Mouse (Mus musculus) kidney, embryonic 16.5 days (tissue): ENCODE measurements around the gene Rps6ka1. TPM values are rescaled to one million over a fixed set of nuclear protein-coding genes. Genes with fewer than 3 reads are reported as not detected.
A peak's percentile ranks its signal among the peaks of the same experiment; 100 is the strongest.
"Not testable (repeated sequence)": the region's sequence is repeated elsewhere in the genome, so short reads cannot be mapped to it uniquely, and the experiment has no call there.

Experiments
- ATAC-seq: fragments of 200-750 bp; cut with Nextera tagmentation; 2 replicates; pipeline ENCODE4 v1.8.0; 2017; ENCODE audit warnings: moderate TSS enrichment; ENCODE audit not compliant: low FRiP score, low TSS enrichment
- H3K27ac ChIP-seq: fragments of 300-500 bp; sonication (generic); 2 replicates; pipeline ENCODE4 v1.5.1; 2014; ENCODE audit warnings: low read length
- H3K27me3 ChIP-seq: fragments of 300-500 bp; sonication (generic); 2 replicates; pipeline ENCODE4 v1.6.1; 2014; ENCODE audit warnings: low read length, control low read depth, mixed read lengths; ENCODE audit not compliant: insufficient read depth
- H3K36me3 ChIP-seq: fragments of 300-500 bp; sonication (generic); 2 replicates; pipeline ENCODE4 v1.6.1; 2014; ENCODE audit warnings: low read length, control low read depth, mixed read lengths; ENCODE audit not compliant: insufficient read depth
- H3K4me1 ChIP-seq: fragments of 300-500 bp; sonication (generic); 2 replicates; pipeline ENCODE4 v1.6.1; 2014; ENCODE audit warnings: low read length, control low read depth, mixed read lengths; ENCODE audit not compliant: insufficient read depth
- H3K4me2 ChIP-seq: fragments of 300-500 bp; sonication (generic); replicated peaks from 2 replicates; pipeline ENCODE4 v1.6.1; 2014; ENCODE audit warnings: low read depth, low read length
- H3K4me3 ChIP-seq: fragments of 300-500 bp; sonication (generic); 2 replicates; pipeline ENCODE4 v1.5.1; 2014; ENCODE audit warnings: mild to moderate bottlenecking, low read length
- H3K9ac ChIP-seq: fragments of 300-500 bp; sonication (generic); replicated peaks from 2 replicates; pipeline ENCODE4 v1.6.1; 2014; ENCODE audit warnings: low read length
- H3K9me3 ChIP-seq: fragments of 300-500 bp; sonication (generic); 2 replicates; pipeline ENCODE4 v1.6.1; 2016; ENCODE audit warnings: low read length, control low read depth
- WGBS: fragments of 180-500 bp; shearing (Covaris S2); extraction: QIAGEN DNeasy Blood & Tissue Kit; methylation state at CpG from one replicate; pipeline ENCODE4 v1.1.7; 2014; 5-methylcytosine and 5-hydroxymethylcytosine counted together
- polyA plus RNA-seq: library from polyadenylated mRNA; unstranded; fragments of >200 nt; fragmentation: Nextera tagmentation; extraction: Ambion mirVana; gene quantifications from 2 replicates; pipeline ENCODE4 v1.2.1, GENCODE M21; 2015

The Rps6ka1 gene
- polyA plus RNA-seq, 1 experiment from 2014 or later: 52.0 TPM

GRCm38 (mm10) chr4:133842992-133843737 lies 44.4 kb downstream of the Rps6ka1 start:
- Histone ChIP-seq H3K4me3 (no peak overlapping the region), H3K9me3 (no peaks in the 10 kb centered on the region), H3K36me3 (no peaks in the 10 kb centered on the region), H3K27me3 (no peaks in the 10 kb centered on the region), H3K27ac (no peak overlapping the region), H3K4me1 (no peaks in the 10 kb centered on the region), H3K4me2 (no peak overlapping the region), H3K9ac (no peak overlapping the region)
- WGBS: 81% methylated on average over 9 of the region's 10 CpGs
- peak; percentile 27; the same call in 1 of the 2 replicates for ATAC-seq

DNA sequence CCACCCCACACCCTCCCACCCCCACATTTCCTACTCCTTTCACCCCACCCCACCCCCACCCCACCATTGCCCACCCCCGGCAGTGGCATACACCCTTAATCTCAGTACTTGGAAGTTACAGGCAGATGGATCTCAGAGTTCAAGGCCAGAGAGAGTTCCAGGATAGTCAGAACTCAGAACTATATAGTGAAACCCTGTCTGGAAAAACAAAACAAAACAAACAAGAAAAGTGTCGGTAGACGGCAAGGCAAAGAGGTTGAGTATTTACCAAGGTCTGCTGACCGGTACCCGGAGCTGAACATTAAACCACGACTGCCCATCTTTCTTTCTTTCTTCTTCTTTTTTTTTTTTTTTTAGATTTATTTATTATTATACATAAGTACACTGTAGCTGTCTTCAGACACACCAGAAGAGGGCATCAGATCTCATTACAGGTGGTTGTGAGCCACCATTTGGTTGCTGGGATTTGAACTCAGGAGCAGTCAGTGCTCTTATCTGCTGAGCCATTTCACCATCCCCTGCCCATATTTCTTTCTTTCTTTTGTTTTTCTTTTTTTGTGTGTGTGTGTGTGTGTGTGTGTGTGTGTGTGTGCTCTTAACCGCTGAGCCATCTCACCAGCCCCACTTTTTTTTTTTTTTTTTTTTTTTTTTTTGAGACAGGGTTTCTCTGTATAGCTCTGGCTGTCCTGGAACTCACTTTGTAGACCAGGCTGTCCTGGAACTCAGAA lies 45.7 kb downstream of the Rps6ka1 start:
- H3K4me1 ChIP-seq, H3K9me3 ChIP-seq, H3K4me2 ChIP-seq, H3K4me3 ChIP-seq, H3K27me3 ChIP-seq, H3K36me3 ChIP-seq, H3K9ac ChIP-seq, H3K27ac ChIP-seq, ATAC-seq: not testable (repeated sequence)
- 87% methylated on average over 7 of the region's 7 CpGs for WGBS

GRCm38 (mm10) chr4:133841035-133841434 lies 46.6 kb downstream of the Rps6ka1 start:
- H3K4me2 ChIP-seq: no peak overlapping the region
- H3K36me3 ChIP-seq: no peaks in the 10 kb centered on the region
- 0 out of 2 replicates have a peak overlapping the region, but pooled peaks have one; percentile 8 for H3K9ac ChIP-seq
- H3K9me3 ChIP-seq: no peaks in the 10 kb centered on the region
- no peak for ATAC-seq
- 31% methylated on average over 9 of the region's 9 CpGs for WGBS
- no peaks in the 10 kb centered on the region for H3K27me3 ChIP-seq
- H3K4me1 ChIP-seq: no peaks in the 10 kb centered on the region
- no peak overlapping the region for H3K4me3 ChIP-seq
- H3K27ac ChIP-seq: no peak overlapping the region

- no peaks in the 10 kb centered on the region for H3K27me3 ChIP-seq
- no peak for ATAC-seq
- no peak overlapping the region for H3K9ac ChIP-seq
- no peaks in the 10 kb centered on the region for H3K36me3 ChIP-seq
- H3K4me1 ChIP-seq: no peaks in the 10 kb centered on the region
- H3K9me3 ChIP-seq: no peaks in the 10 kb centered on the region
- WGBS: 94% methylated on average over 7 of the region's 7 CpGs
- no peak overlapping the region for H3K4me3 ChIP-seq
- no peak overlapping the region for H3K27ac ChIP-seq
- H3K4me2 ChIP-seq: no peak overlapping the region
Observed at GRCm38 (mm10) chr4:133840501-133840900, 47.1 kb downstream of the Rps6ka1 start.

- H3K4me2 ChIP-seq: no peak overlapping the region
- H3K9me3 ChIP-seq: no peaks in the 10 kb centered on the region
- no peaks in the 10 kb centered on the region for H3K4me1 ChIP-seq
- H3K36me3 ChIP-seq: no peaks in the 10 kb centered on the region
- H3K9ac ChIP-seq: no peak overlapping the region
- no peak overlapping the region for H3K4me3 ChIP-seq
- H3K27me3 ChIP-seq: no peaks in the 10 kb centered on the region
- no peak overlapping the region for H3K27ac ChIP-seq
- WGBS: 71% methylated on average over 4 of the region's 4 CpGs
- ATAC-seq: no peak
Observed at GRCm38 (mm10) chr4:133839385-133839826, 48.2 kb downstream of the Rps6ka1 start.

GRCm38 (mm10) chr4:133836575-133836974 lies 51.0 kb downstream of the Rps6ka1 start:
- WGBS: 43% methylated on average over 10 of the region's 10 CpGs
- Histone ChIP-seq H3K27ac (no peak overlapping the region), H3K27me3 (no peaks in the 10 kb centered on the region), H3K4me2 (no peak overlapping the region), H3K9ac (no peak overlapping the region), H3K9me3 (no peaks in the 10 kb centered on the region), H3K4me3 (no peak overlapping the region), H3K4me1 (no peaks in the 10 kb centered on the region), H3K36me3 (no peaks in the 10 kb centered on the region)
- ATAC-seq: no peak

DNA sequence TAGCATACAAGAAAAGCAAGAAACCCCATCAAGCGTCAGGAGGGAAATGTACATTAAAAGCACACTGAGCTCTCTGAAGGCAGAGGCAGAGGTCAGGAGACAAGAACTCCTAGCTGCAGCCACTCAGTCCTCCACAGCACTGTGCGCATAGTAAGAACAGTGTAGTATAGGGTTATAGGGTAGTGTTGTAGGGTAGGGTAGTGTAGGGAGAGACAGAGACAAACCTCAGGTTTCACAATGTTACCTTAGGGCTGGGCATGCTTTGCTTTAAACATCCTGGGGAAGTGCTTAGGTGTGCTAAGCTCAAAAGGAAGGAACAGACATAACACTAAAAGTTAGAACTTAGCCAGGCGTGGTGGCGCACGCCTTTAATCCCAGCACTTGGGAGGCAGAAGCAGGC lies 52.4 kb downstream of the Rps6ka1 start:
- Histone ChIP-seq H3K4me1 (no peaks in the 10 kb centered on the region), H3K27ac (no peak overlapping the region), H3K27me3 (no peaks in the 10 kb centered on the region), H3K4me2 (no peak overlapping the region), H3K9ac (no peak overlapping the region), H3K4me3 (no peak overlapping the region), H3K36me3 (no peaks in the 10 kb centered on the region), H3K9me3 (no peaks in the 10 kb centered on the region)
- no peak for ATAC-seq
- 93% methylated on average over 5 of the region's 5 CpGs for WGBS

DNA sequence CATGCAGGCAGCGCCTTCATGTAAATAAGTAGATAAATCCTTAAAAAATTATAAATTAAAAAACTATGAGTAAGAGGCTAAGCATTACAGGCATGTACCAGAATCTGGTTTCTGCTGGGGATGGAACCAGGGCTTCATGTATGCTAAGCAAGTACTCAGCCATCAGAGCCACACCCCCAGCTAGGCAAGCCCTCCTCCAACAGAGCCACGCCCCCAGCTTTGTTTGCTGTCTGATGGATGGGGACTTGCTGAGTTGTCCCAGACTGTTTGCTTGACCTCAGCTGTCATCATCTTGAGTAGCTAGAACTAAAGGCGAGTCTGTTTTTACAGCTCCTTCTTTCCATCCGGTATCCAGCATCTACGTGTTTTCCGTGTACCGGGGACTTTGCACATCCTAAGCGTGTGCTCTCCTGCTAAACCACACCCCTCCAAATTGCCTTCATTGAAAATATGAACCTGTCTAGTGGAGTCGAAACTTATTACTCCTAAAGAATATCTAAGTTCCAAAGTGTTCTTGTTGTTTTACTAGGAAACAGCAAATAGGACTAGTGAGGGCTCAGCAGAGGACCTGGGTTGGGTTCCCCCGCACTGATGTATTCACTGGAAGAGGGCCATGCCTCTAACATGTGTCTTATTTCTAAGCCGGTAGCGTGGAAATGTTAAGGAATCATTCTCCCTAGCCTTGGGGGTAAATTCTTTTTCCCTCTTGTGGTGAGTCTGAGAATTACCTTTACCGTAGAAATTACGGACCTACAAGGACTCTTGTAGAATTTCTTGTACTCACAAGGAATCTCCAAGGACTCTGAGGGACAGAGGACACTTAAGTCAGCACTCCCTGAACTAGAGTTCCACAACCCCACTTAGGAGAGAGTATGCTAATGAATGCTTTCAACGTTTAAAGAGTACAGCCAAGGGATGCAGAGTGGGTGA lies 54.4 kb downstream of the Rps6ka1 start:
- no peak for ATAC-seq
- H3K4me1 ChIP-seq: peaks cover 7% of the 10 kb centered on the region; the same call in 1 of the 2 replicates
- WGBS: 63% methylated on average over 15 of the region's 15 CpGs
- H3K9me3 ChIP-seq: no peaks in the 10 kb centered on the region
- no peak overlapping the region for H3K9ac ChIP-seq
- no peak overlapping the region for H3K4me3 ChIP-seq
- H3K27ac ChIP-seq: no peak overlapping the region
- H3K4me2 ChIP-seq: no peak overlapping the region
- H3K27me3 ChIP-seq: 0 out of 2 replicates have a peak, but pooled peaks cover 5% of the 10 kb centered on the region
- no peaks in the 10 kb centered on the region for H3K36me3 ChIP-seq

DNA sequence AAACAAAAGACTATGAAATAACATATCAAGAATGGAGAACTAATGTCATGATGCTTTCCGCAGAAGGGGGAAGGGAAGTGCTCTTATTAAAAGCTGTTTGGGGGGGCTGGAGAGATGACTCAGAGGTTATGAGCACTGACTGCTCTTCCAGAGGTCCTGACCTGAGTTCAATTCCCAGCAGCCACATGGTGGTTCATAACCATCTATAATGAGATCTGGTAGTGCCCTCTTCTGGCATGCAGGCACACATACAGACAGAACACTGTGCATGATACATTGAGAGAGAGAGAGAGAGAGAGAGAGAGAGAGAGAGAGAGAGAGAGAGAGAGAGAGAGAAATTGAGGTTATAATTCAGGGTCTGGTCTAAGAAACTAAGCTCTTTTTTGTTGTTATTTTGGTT lies 57.1 kb downstream of the Rps6ka1 start:
- no peak overlapping the region for H3K9ac ChIP-seq
- peaks cover 12% of the 10 kb centered on the region; the same call in 1 of the 2 replicates for H3K4me1 ChIP-seq
- WGBS: 93% methylated on average over 1 of the region's 1 CpGs
- H3K9me3 ChIP-seq: no peaks in the 10 kb centered on the region
- H3K4me2 ChIP-seq: no peak overlapping the region
- no peak for ATAC-seq
- H3K4me3 ChIP-seq: no peak overlapping the region
- no peak overlapping the region for H3K27ac ChIP-seq
- H3K36me3 ChIP-seq: no peaks in the 10 kb centered on the region
- 0 out of 2 replicates have a peak, but pooled peaks cover 5% of the 10 kb centered on the region for H3K27me3 ChIP-seq
